Mouse (Mus musculus) gastrocnemius, adult 18-20 months (tissue): ENCODE measurements around the gene Fam217b. TPM values are rescaled to one million over a fixed set of nuclear protein-coding genes. Genes with fewer than 3 reads are reported as not detected.

Experiments
- DNase-seq: peaks from one replicate; pipeline ENCODE4 v3.0.0; 2021; ENCODE audit warnings: low spot score
- total RNA-seq, 2 experiments: library from RNA; stranded (reverse); gene quantifications; 2 replicates each; pipeline ENCODE4 v1.2.3; 2021

Gene Fam217b
- total RNA-seq, 2 experiments from 2014 or later: 2.2 to 2.6 TPM

DNA sequence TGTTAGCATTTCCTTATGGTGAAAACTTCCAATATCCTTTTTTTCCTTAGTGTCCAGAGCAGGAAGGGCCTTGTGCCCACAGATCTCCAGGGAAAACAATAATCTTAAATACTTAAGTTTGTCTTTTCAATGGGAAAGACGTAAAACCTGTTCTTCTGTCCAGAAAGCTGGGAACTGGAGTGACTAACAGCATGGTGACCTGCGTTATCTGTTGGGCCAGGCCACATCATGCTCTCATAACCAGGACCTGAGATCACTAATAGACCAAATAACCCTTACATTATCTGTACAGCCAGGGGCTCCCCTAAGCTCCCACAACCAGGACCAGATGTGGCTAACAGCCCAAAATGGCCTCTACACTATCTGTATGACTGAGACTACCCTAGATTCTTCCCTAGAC lies 19.6 kb downstream of the Fam217b start:
- DNase-seq: no peak

DNA sequence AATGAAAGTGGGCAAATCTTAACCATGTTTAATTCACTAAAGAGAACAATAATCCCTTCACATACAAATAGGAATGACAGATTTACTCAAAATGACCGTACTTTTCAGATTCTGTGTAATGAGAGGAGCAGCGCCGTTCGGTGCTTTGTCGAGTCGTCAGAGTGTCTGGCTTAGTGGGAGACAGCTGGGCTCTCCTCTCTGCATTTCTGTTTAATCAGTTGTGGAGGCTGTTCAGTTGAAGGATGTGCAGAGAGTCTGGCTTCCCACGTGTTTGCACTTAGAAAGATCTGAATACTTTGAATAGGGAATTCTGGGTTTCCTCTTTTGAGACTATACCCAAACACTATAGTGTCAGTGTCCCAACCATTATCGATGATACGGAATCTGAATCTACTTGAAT lies 23.0 kb downstream of the Fam217b start:
- DNase-seq: no peak

DNA sequence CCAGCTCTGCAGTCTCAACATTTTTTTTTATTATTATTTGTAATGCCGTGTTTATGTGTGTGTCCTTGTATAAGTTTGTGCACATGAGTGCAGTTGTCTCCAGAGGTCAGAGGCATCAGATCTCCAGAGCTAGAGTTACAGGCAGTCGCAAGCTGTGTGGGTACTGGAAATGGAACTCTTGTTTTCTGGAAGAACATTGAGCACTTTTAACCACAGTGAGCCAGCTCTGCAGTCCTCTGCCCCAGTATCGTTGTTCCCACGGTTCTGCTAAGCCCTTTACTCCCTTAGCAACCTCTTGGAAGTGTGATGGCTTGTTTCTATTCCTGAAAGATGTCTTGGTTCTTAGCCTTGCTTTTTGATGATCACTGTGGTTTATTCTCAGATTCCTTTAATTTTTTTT lies 35.1 kb downstream of the Fam217b start:
- no peak for DNase-seq

DNA sequence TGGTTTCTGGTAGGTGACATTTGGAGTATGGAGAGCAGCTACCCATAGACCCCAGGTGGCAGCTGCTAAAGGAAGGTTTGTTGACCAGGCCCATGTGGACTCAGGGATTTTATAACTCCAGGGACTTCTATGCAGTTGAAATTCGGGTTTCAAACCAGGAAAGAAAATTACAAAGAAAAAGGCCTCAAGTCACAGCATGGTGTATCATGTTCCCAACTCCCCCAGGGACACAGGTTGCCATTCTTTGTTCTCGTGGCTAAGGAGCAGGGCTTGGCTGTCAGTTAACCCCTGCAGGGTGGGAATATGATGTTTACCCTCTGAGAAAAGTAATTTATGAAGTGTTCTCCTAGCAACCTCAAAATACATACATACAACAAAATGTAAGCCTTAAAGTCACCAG lies 35.9 kb downstream of the Fam217b start:
- DNase-seq: no peak

DNA sequence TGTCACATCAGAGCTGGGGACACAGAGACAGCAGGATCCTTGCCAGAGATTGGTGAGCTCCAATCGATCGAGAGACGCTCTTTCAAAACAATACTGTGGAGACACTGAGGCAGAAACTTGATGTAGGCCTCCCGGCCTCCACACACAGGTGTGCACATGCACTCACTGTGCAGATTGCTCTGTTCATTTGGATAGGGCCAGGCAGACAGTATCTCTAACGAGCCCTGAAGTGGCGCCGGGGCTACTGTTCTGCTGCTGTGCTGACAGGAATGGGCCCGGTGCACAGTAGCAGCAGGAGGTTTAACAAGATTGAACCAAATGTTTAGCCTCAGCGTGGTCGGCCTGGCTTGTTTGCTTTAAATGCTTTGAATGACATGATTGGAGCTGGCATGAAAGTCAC lies 36.6 kb downstream of the Fam217b start:
- DNase-seq: no peak

DNA sequence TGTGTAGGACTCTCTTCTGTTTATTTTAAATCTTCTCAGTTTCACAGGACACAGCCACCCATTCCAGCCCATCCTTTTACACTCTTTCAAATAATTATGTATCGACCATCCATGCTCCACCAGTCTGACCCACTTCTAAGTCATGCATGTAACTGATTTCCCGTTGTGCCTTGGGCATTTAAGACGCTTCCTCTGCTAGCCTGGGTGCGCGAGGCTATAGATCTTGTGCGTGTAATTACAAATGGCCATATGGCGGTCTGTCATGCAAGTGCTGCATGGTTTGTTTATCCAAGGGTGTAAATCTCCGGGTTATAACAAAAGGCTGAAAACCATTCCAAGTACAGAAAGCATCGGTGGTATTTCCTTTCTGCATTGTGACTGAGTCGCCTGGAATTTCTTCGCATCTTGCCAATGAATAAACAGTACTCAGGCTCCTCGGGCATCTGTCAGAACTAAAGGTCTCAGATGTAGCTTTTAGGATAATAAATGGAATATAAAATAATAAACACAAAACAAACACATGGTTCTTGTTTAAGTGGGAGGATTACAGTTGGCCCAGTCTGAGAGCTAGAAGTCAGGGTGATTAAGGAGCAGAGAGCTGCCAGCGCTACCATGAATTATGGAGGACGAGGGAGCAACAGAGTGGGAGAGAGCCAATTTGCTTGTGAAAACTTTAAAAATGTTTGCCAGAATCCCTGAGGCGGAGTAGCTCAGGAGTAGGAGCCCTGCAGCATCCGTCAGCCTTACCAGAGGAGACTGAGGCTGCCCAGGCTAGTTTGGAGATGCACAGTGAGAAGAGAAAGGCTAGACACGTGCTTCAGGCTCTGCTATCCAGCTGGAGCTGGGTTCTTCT lies 40.6 kb downstream of the Fam217b start:
- no peak for DNase-seq

DNA sequence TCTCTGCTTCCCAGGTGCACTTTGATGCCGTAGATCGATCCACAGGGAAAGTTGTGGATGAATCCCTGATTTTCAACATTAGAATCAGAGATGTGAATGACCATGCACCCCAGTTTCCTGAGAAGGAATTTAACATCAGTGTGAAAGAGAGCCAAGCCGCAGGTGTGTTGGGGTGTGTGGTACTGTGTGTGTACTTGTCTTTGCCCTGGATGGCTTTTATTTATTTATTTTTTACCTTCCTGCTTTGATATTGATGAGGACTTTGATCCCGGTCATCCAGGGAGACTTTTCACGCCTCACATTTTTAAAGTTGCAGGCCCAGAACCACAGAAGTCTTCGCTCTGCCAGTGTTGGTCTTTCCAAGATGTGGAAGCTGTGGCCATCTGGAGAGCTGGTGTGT lies 43.1 kb downstream of the Fam217b start:
- no peak for DNase-seq

DNA sequence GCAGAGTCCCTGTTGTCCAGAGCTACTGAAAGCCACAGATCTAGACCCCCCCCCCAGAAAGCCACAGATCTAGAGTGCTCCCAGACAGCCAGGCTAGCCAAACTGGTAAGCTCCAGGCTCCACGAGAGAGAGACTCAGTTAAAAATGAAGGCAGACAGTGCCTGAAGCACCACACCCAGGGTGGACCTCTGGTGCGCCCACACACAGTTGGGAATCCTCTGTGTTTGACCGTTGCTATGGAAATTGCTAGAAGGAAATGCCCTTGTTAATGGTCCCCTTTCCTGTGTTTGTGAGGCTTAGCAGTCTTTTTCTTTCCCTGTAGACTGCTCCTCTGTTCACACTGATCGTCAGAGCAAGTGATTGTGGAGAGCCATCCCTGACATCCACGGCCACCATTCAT lies 46.0 kb downstream of the Fam217b start:
- no peak for DNase-seq

DNA sequence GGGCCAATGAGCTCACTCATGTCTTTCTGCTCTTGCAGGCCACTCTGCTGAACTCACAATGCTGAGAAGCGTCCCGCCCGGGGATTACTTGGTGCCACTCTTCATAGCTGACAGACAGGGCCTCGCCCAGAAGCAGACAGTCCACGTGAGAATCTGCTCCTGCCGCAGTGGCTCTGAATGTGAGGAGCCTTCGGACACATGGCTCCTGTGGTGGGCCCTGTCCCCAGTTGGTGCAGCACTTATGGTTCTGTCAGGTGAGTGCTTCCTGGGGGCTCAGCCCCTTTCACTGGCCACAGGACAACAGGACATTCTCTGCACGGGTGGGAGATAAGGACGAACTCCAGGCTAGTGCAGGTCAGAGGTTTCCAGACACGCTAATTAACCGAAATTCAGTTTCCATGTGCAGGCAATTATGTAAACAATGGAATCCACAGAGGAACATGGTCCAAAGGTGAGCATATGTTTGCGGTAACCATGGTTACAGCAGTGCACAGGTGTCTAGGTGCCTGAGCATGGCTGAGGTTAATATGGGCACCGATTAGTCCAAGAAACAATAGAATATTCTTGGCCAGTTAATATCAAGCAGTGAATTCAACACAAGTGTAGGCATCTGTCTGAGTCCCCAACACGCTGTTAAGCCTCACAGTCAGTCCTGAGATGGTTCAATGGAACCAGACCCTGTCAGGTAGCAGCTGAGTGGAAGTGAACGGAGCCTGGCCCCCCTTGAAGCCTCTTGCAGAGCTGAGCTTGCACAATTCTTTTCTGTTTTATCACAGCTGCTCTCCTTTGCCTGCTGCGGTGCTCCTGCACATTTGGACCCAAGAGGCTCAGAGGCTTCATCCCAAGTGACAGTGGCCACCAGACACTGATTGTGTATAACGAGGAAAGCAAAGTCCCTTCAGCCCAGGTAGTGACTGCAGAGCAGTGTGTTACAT lies 57.5 kb downstream of the Fam217b start:
- no peak for DNase-seq

DNA sequence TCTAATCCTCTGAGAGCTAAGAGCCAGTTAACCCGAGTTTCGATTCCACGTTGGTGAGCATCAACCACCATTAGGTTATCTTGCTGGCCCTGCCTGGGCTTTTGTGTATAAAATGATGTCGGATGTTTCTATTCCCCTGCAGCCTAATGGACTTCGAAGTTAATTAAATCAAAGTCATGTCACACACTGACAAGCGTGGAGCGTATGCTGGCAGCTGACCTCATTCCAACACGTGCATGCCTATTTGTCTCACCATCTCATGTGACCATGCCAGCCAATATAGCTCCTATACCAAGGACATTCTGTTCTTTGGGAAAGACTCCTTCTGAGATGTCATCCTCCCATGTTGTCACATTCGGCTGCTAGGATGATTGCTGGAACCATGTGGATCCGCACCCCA lies 59.6 kb downstream of the Fam217b start:
- no peak for DNase-seq

Other genes starting within 250 kb of the Fam217b start
- under 1 TPM in 1 of 2 experiments, not detected in 1; 0.09 TPM for gene Sycp2, start 6.8 kb upstream of the Fam217b start, total RNA-seq
- gene Ppp1r3d, start 52 bp upstream of the Fam217b start, total RNA-seq: 1 to 10 TPM; 2.5 to 4.1 TPM
- not detected for gene Cdh26, start 16.0 kb downstream of the Fam217b start, total RNA-seq